Mouse (Mus musculus): ENCODE data around the gene Plekha5. TPM values are rescaled to one million over a fixed set of nuclear protein-coding genes. Genes with fewer than 3 reads are reported as not detected.

The Plekha5 gene
- total and polyA plus RNA-seq, 2 experiments from 2014 or later: 24.2 to 28.8 TPM

GRCm38 (mm10) chr6:140517188-140517587, 93.3 kb downstream of the Plekha5 start:
- H3K9ac ChIP-seq (replicated peaks; ENCODE audit: low read length, poor library complexity, severe bottlenecking): no peak overlapping the region
- peaks cover 8% of the 10 kb centered on the region; the same call in 1 of the 2 replicates for H3K4me1 ChIP-seq (ENCODE audit: insufficient read depth, low read length)
- H3K9me3 ChIP-seq (ENCODE audit: low read length): no peaks in the 10 kb centered on the region
- TF ChIP-seq CTCF (IDR thresholded peaks at IDR 0.05): peak; percentile 69
- WGBS: 83% methylated on average over 1 of the region's 1 CpGs
- no peaks in the 10 kb centered on the region for H3K27me3 ChIP-seq (ENCODE audit: insufficient read depth, low read length)
- no peak for ATAC-seq (ENCODE audit: low FRiP score)
- no peak overlapping the region for H3K4me2 ChIP-seq (ENCODE audit: low read depth, low read length, poor library complexity, severe bottlenecking)
- no peaks in the 10 kb centered on the region for H3K36me3 ChIP-seq (ENCODE audit: insufficient read depth, low read length)
- DNase-seq (ENCODE audit: low spot score): no peak
- no peak overlapping the region for H3K27ac ChIP-seq (ENCODE audit: low read depth, low read length)
- no peak overlapping the region for H3K4me3 ChIP-seq (ENCODE audit: low read depth, low read length)

DNA sequence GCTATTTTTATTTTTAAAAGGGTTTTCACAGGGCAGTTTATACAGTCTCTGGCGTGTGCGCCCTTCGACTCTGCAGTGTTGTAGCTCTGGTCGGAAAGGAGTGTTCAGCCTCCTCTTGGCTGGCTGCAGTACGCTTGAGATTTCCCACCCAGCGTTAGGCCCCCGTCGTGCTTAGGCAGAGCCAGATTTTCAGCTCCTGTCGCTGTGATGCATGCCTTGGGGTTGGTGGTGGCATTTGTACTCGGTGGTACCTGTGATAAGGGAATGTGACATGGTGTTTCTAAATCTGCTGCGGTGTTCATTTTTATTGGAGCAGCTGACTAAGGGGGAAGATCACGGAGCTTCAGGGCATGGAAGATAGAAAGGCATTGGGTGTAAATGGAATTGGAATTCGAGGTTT, 95.2 kb downstream of the Plekha5 start:
- no peak for TF ChIP-seq CTCF (IDR thresholded peaks at IDR 0.05)
- 0 out of 2 replicates have a peak overlapping the region, but pooled peaks have one; percentile 32 for H3K27ac ChIP-seq (ENCODE audit: low read depth, low read length)
- peaks cover 8% of the 10 kb centered on the region; the same call in 1 of the 2 replicates for H3K4me1 ChIP-seq (ENCODE audit: insufficient read depth, low read length)
- H3K4me2 ChIP-seq (ENCODE audit: low read depth, low read length, poor library complexity, severe bottlenecking): no peak overlapping the region
- H3K27me3 ChIP-seq (ENCODE audit: insufficient read depth, low read length): no peaks in the 10 kb centered on the region
- 0 out of 2 replicates have a peak, but pooled peaks have one; percentile 31 for ATAC-seq (ENCODE audit: low FRiP score)
- H3K36me3 ChIP-seq (ENCODE audit: insufficient read depth, low read length): no peaks in the 10 kb centered on the region
- peak; percentile 19 for DNase-seq (ENCODE audit: low spot score)
- H3K9ac ChIP-seq (replicated peaks; ENCODE audit: low read length, poor library complexity, severe bottlenecking): no peak overlapping the region
- H3K9me3 ChIP-seq (ENCODE audit: low read length): no peaks in the 10 kb centered on the region
- no peak overlapping the region for H3K4me3 ChIP-seq (ENCODE audit: low read depth, low read length)
- 55% methylated on average over 13 of the region's 13 CpGs for WGBS

DNA sequence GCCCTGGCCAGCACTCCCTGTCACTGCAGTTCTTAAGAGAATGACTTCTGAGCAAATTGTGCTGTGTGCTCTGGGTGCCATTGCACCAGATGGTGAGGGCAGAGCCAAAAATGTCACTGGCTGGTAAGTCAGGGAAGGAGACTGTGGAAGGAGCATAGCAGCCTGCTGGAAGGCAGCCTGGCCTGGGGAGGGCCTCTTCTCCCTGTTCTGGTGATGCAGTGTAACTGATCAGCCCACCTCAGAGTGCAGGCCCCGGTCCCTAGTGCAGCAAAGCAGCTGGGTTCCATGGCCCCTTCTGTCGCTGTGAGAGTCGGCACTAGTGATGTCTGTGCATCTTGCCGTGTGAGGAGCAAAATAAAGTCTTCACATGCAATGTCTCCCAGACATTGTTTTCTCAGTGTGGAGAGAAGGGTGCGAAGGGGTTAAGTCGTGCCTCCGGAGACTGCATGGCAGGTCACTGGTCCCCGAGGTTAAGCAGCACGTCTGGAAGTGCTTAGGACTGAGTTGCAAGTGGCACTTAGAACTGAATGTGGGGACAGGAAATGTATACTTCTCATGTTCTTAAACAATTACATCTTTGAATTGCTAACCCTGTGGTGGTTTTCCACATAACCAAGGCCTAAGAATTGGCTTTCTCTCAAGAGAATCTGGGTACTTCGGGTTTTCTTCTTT, 95.8 kb downstream of the Plekha5 start:
- peaks cover 3% of the 10 kb centered on the region; the same call in 1 of the 2 replicates for H3K4me1 ChIP-seq (ENCODE audit: insufficient read depth, low read length)
- no peaks in the 10 kb centered on the region for H3K9me3 ChIP-seq (ENCODE audit: low read length)
- no peaks in the 10 kb centered on the region for H3K36me3 ChIP-seq (ENCODE audit: insufficient read depth, low read length)
- peak; percentile 53; the same call in 1 of the 2 replicates for ATAC-seq (ENCODE audit: low FRiP score)
- H3K27ac ChIP-seq (ENCODE audit: low read depth, low read length): peak overlapping the region; percentile 32; the same call in 1 of the 2 replicates
- no peak overlapping the region for H3K9ac ChIP-seq (replicated peaks; ENCODE audit: low read length, poor library complexity, severe bottlenecking)
- H3K4me3 ChIP-seq (ENCODE audit: low read depth, low read length): no peak overlapping the region
- peak; percentile 71 for DNase-seq (ENCODE audit: low spot score)
- 31% methylated on average over 10 of the region's 10 CpGs for WGBS
- no peak for TF ChIP-seq CTCF (IDR thresholded peaks at IDR 0.05)
- H3K27me3 ChIP-seq (ENCODE audit: insufficient read depth, low read length): no peaks in the 10 kb centered on the region
- H3K4me2 ChIP-seq (ENCODE audit: low read depth, low read length, poor library complexity, severe bottlenecking): no peak overlapping the region

- Histone ChIP-seq H3K9ac (replicated peaks; ENCODE audit: low read length, poor library complexity, severe bottlenecking) (no peak overlapping the region), H3K9me3 (ENCODE audit: low read length) (no peaks in the 10 kb centered on the region), H3K4me1 (ENCODE audit: insufficient read depth, low read length) (peaks cover 3% of the 10 kb centered on the region; the same call in 1 of the 2 replicates), H3K4me3 (ENCODE audit: low read depth, low read length) (no peak overlapping the region), H3K36me3 (ENCODE audit: insufficient read depth, low read length) (0 out of 2 replicates have a peak, but pooled peaks cover 3% of the 10 kb centered on the region), H3K4me2 (ENCODE audit: low read depth, low read length, poor library complexity, severe bottlenecking) (no peak overlapping the region), H3K27me3 (ENCODE audit: insufficient read depth, low read length) (no peaks in the 10 kb centered on the region), H3K27ac (ENCODE audit: low read depth, low read length) (no peak overlapping the region)
- DNase-seq (ENCODE audit: low spot score) (no peak), ATAC-seq (ENCODE audit: low FRiP score) (no peak)
- TF ChIP-seq CTCF (IDR thresholded peaks at IDR 0.05): no peak
- WGBS: 50% methylated on average over 6 of the region's 6 CpGs
Observed at GRCm38 (mm10) chr6:140520961-140521360, 97.1 kb downstream of the Plekha5 start.

DNA sequence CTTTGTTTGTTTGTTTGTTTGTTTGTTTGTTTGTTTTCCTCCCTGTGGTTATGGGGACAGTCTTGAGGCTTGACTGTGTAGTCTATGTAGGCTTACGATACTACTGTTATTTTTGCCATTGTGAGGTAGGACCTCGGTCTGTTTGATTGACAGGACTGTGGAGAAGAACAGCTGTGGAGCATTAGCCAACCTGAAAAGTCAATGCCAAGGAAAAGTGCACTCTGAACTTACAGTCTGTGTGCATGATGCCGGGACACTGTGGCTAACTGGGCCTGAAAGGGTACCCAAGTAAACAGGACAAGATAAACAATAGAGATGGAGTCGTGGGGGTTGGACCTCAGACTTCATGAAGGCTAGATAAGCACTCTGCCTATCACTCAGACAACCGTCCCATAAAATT, 98.0 kb downstream of the Plekha5 start:
- TF ChIP-seq CTCF (IDR thresholded peaks at IDR 0.05): no peak
- no peaks in the 10 kb centered on the region for H3K9me3 ChIP-seq (ENCODE audit: low read length)
- H3K27ac ChIP-seq (ENCODE audit: low read depth, low read length): no peak overlapping the region
- WGBS: 68% methylated on average over 5 of the region's 5 CpGs
- DNase-seq (ENCODE audit: low spot score): no peak
- peaks cover 3% of the 10 kb centered on the region; the same call in 1 of the 2 replicates for H3K4me1 ChIP-seq (ENCODE audit: insufficient read depth, low read length)
- no peak overlapping the region for H3K9ac ChIP-seq (replicated peaks; ENCODE audit: low read length, poor library complexity, severe bottlenecking)
- no peak for ATAC-seq (ENCODE audit: low FRiP score)
- H3K4me3 ChIP-seq (ENCODE audit: low read depth, low read length): no peak overlapping the region
- H3K36me3 ChIP-seq (ENCODE audit: insufficient read depth, low read length): 0 out of 2 replicates have a peak, but pooled peaks cover 6% of the 10 kb centered on the region
- H3K27me3 ChIP-seq (ENCODE audit: insufficient read depth, low read length): no peaks in the 10 kb centered on the region
- H3K4me2 ChIP-seq (ENCODE audit: low read depth, low read length, poor library complexity, severe bottlenecking): no peak overlapping the region

GRCm38 (mm10) chr6:140523600-140523999, 99.7 kb downstream of the Plekha5 start:
- no peak for TF ChIP-seq CTCF (IDR thresholded peaks at IDR 0.05)

More at GRCm38 (mm10) chr6:140523600-140523999, 99.7 kb downstream of the Plekha5 start:
- Histone ChIP-seq H3K27ac (ENCODE audit: low read depth, low read length) (no peak overlapping the region), H3K4me1 (ENCODE audit: insufficient read depth, low read length) (peaks cover 3% of the 10 kb centered on the region; the same call in 1 of the 2 replicates), H3K9me3 (ENCODE audit: low read length) (no peaks in the 10 kb centered on the region), H3K4me2 (ENCODE audit: low read depth, low read length, poor library complexity, severe bottlenecking) (no peak overlapping the region), H3K4me3 (ENCODE audit: low read depth, low read length) (no peak overlapping the region), H3K9ac (replicated peaks; ENCODE audit: low read length, poor library complexity, severe bottlenecking) (no peak overlapping the region), H3K27me3 (ENCODE audit: insufficient read depth, low read length) (no peaks in the 10 kb centered on the region), H3K36me3 (ENCODE audit: insufficient read depth, low read length) (peaks cover 10% of the 10 kb centered on the region; the same call in 1 of the 2 replicates)
- DNase-seq (ENCODE audit: low spot score): no peak
- ATAC-seq (ENCODE audit: low FRiP score): no peak
- WGBS: 90% methylated on average over 4 of the region's 4 CpGs
